Mouse (Mus musculus): ENCODE data around the gene Gm45213. TPM values are rescaled to one million over a fixed set of nuclear protein-coding genes. Genes with fewer than 3 reads are reported as not detected.
A peak's percentile ranks its signal among the peaks of the same experiment; 100 is the strongest.

Gm45213 gene
- total and polyA plus RNA-seq, 2 experiments from 2014 or later = not detected

DNA sequence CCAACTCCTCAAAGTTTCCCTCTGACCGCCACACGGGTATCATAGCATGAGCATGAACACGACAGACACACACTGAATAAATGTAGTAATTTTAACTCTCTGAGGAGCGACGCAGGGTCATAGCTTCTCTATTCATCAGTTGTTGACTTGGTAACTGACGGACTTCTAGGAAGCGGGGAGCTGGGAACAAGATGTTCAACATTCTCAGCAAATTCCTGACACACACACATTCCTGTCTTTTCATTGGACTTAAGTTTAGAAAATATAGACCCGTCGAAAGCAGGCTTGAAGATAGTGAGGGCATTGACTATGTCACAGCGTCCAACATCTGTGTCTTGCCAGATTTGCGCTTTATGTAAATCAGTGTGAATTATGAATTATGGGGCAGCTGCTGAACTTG lies 63.8 kb downstream of the Gm45213 start:
- DNase-seq (no peak), ATAC-seq (no peak)
- no peaks in the 10 kb centered on the region for H3K9me3 ChIP-seq (ENCODE audit: low read length)
- H3K9ac ChIP-seq = no peak overlapping the region
- H3K36me3 ChIP-seq (ENCODE audit: insufficient read depth) = no peaks in the 10 kb centered on the region
- H3K4me1 ChIP-seq (ENCODE audit: insufficient read depth) = peaks cover 3% of the 10 kb centered on the region; the same call in 1 of the 2 replicates
- WGBS = 79% methylated on average over 11 of the region's 11 CpGs
- H3K4me3 ChIP-seq (ENCODE audit: low read depth, low read length) = no peak overlapping the region
- H3K27ac ChIP-seq (ENCODE audit: low read depth, low read length) = no peak overlapping the region
- H3K27me3 ChIP-seq (ENCODE audit: insufficient read depth, low read length) = no peaks in the 10 kb centered on the region
- TF ChIP-seq CTCF (IDR thresholded peaks at IDR 0.05; ENCODE audit: low read depth) = no peak
- H3K4me2 ChIP-seq (ENCODE audit: low read depth) = no peak overlapping the region

DNA sequence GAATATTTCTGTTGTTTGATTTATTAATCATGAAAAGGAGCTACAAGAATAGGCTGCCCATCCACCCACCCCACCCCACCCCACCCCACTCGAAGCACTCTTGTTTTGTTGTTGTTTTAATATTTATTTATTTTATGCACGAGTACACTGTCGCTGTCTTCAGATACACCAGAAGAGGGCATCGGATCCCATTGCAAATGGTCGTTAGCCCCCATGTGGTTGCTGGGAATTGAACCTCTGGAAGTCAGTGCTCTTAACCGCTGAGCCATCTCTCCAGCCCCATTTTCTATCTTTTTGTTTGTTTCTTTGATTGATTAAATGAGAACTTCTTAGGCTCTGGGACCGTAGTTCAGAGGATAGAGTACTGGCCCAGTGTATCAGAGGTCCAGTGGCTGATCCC lies 64.5 kb downstream of the Gm45213 start:
- H3K9ac ChIP-seq = no peak overlapping the region
- H3K4me1 ChIP-seq (ENCODE audit: insufficient read depth) = peaks cover 6% of the 10 kb centered on the region; the same call in 1 of the 2 replicates
- ATAC-seq = no peak
- no peak overlapping the region for H3K4me2 ChIP-seq (ENCODE audit: low read depth)
- H3K9me3 ChIP-seq (ENCODE audit: low read length) = no peaks in the 10 kb centered on the region
- H3K4me3 ChIP-seq (ENCODE audit: low read depth, low read length) = no peak overlapping the region
- no peaks in the 10 kb centered on the region for H3K36me3 ChIP-seq (ENCODE audit: insufficient read depth)
- no peak overlapping the region for H3K27ac ChIP-seq (ENCODE audit: low read depth, low read length)
- 7% methylated on average over 7 of the region's 7 CpGs for WGBS
- peak; percentile 62 for TF ChIP-seq CTCF (IDR thresholded peaks at IDR 0.05; ENCODE audit: low read depth)
- DNase-seq = peak; percentile 40
- H3K27me3 ChIP-seq (ENCODE audit: insufficient read depth, low read length) = no peaks in the 10 kb centered on the region

DNA sequence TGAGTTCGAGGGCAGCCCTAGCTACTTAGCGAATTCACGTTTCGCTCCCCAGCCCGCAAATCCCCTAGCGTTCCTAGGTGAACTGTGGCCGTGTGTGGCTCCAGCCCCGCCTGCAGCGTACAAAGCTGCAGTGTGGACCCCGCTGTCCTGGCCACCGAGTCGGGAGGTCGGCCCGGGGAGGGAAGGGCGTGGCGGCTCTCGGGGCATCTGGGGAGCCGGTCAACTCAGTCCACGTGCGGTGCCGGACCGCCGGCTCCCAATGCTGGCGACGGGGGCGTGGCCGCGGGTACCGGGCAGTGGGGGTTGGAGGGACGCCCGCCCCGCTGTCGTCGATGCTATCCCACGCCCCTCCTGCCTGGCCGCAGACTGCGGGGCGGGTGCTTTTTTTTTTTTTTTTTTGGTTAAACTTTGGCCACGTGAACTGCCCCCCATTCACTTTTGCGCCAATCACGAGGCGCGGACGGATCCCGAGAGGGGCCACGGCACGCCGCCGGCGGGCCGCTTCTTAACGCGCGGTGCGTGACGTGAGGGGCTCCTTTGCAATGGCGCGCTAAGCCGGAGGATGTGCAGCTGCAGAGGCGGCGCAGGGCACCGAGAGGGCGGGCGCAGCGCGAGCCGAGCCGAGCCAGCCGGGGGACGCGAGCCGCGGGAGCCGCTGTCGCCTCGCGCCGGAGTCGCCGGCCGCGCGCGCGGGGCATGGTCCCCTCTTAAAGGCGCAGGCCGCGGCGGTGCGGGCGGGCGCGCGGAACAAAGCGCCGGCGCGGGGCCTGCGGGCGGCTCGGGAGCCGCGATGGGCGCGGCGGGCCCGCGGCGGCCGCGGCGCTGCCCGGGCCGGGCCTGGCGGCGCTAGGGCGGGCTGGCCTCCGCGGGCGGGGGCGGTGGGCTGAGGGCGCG lies 65.8 kb downstream of the Gm45213 start, which contains the start of gene Chsy1:
Gene Chsy1 (plus strand): TSS at position 555 of the 894 bp plus-strand sequence.
- WGBS = 2% methylated on average over 81 of the region's 123 CpGs
- DNase-seq = peak; percentile 95
- TF ChIP-seq CTCF (IDR thresholded peaks at IDR 0.05; ENCODE audit: low read depth) = peak; percentile 32
- peak within 1 kb of the TSS; percentile 87 for H3K9ac ChIP-seq
- H3K27me3 ChIP-seq (ENCODE audit: insufficient read depth, low read length) = no peaks in the 10 kb centered on the region
- peak within 1 kb of the TSS; percentile 93 for H3K27ac ChIP-seq (ENCODE audit: low read depth, low read length)
- no peaks in the 10 kb centered on the region for H3K9me3 ChIP-seq (ENCODE audit: low read length)
- peak within 1 kb of the TSS; percentile 82 for H3K4me3 ChIP-seq (ENCODE audit: low read depth, low read length)
- peak within 1 kb of the TSS; percentile 97 for H3K4me2 ChIP-seq (ENCODE audit: low read depth)
- H3K4me1 ChIP-seq (ENCODE audit: insufficient read depth) = peaks cover 6% of the 10 kb centered on the region; the same call in 1 of the 2 replicates
- H3K36me3 ChIP-seq (ENCODE audit: insufficient read depth) = no peaks in the 10 kb centered on the region
- ATAC-seq = peak; percentile 93

DNA sequence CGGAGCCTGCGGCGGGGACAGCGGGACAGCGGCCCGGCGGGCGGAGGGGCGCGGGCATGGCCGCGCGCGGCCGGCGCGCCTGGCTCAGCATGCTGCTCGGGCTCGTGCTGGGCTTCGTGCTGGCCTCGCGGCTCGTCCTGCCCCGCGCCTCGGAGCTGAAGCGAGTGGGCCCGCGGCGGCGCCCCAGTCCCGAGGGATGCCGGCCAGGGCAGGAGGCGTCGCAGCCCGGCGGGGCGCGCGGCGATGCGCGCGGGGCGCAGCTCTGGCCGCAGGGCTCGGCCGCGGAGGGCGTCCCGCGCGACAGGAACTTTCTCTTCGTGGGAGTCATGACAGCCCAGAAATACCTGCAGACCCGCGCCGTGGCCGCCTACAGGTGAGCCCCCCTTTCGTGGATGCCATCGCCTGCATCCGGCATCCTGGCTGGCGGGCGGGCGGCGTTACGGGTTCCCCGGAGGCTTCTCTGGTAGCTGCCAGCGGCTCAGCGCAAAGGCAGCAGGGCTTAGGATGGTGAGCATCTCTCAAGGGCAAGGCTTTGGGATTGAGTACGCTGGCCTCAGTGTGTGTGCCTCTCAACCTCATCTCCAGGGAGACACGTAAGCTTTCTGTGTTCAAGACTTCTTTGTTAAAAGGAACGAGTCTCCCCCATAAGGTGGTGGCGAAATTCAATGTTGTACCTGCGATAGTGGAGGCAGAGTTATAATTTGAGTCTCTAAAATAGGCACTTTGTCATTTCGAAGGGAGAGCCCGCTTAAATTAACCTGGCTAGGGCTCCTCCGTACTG lies 66.6 kb downstream of the Gm45213 start:
- peaks cover 8% of the 10 kb centered on the region; the same call in 1 of the 2 replicates for H3K4me1 ChIP-seq (ENCODE audit: insufficient read depth)
- no peaks in the 10 kb centered on the region for H3K9me3 ChIP-seq (ENCODE audit: low read length)
- peak overlapping the region; percentile 82 for H3K4me3 ChIP-seq (ENCODE audit: low read depth, low read length)
- H3K4me2 ChIP-seq (ENCODE audit: low read depth) = peak overlapping the region; percentile 97
- peak; percentile 34 for DNase-seq
- 2% methylated on average over 51 of the region's 77 CpGs for WGBS
- peak; percentile 23 for ATAC-seq
- no peak for TF ChIP-seq CTCF (IDR thresholded peaks at IDR 0.05; ENCODE audit: low read depth)
- H3K27me3 ChIP-seq (ENCODE audit: insufficient read depth, low read length) = no peaks in the 10 kb centered on the region
- no peaks in the 10 kb centered on the region for H3K36me3 ChIP-seq (ENCODE audit: insufficient read depth)
- peak overlapping the region; percentile 93 for H3K27ac ChIP-seq (ENCODE audit: low read depth, low read length)
- H3K9ac ChIP-seq = peak overlapping the region; percentile 87

DNA sequence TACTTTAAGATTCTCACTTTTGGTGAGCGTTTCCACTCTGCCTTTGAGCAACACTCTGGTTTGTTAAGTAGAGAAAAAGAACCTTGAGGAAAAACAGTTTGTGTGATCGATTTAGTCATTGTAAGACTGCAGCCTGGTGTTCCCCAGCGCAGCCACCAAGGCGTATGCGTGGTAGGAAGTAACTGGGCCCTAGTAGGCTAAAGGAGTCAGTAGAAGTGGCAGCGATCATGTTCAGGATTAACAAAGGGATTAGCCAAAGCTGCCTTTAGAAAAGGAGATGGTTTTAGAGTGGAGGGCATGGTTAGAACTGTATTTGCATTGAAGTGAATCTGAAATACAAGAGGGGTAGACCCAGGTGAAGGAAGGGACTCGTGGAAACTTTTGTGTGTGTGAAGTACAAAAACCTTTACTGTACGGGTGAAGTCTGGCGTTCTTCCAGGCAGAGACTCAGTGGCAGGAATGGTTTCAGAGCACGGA lies 67.3 kb downstream of the Gm45213 start:
- peaks cover 8% of the 10 kb centered on the region; the same call in 1 of the 2 replicates for H3K4me1 ChIP-seq (ENCODE audit: insufficient read depth)
- 2% methylated on average over 10 of the region's 10 CpGs for WGBS
- ATAC-seq (no peak), DNase-seq (peak; percentile 47)
- H3K27me3 ChIP-seq (ENCODE audit: insufficient read depth, low read length) = no peaks in the 10 kb centered on the region
- H3K36me3 ChIP-seq (ENCODE audit: insufficient read depth) = no peaks in the 10 kb centered on the region
- no peaks in the 10 kb centered on the region for H3K9me3 ChIP-seq (ENCODE audit: low read length)
- peak overlapping the region; percentile 97 for H3K4me2 ChIP-seq (ENCODE audit: low read depth)
- peak overlapping the region; percentile 87 for H3K9ac ChIP-seq
- H3K4me3 ChIP-seq (ENCODE audit: low read depth, low read length) = peak overlapping the region; percentile 82
- peak overlapping the region; percentile 93 for H3K27ac ChIP-seq (ENCODE audit: low read depth, low read length)
- no peak for TF ChIP-seq CTCF (IDR thresholded peaks at IDR 0.05; ENCODE audit: low read depth)

DNA sequence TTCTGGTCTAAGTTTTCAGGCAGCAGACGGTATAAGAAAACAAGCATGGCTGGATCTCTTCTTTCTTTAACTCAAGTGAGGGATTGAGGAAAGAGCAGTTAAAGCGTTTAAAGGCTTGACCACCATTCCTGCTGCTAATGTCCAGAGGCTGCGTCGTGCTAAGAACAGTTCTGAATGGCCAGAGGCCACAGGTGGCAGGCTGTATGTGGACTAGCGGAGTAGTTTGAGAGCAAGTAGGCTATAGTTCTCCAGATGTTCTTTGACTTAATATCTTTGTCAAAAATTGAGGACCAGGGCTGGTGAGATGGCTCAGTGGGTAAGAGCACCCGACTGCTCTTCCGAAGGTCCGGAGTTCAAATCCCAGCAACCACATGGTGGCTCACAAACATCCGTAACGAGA lies 67.8 kb downstream of the Gm45213 start:
- Histone ChIP-seq H3K4me2 (ENCODE audit: low read depth) (peak overlapping the region; percentile 97), H3K4me3 (ENCODE audit: low read depth, low read length) (peak overlapping the region; percentile 82), H3K36me3 (ENCODE audit: insufficient read depth) (no peaks in the 10 kb centered on the region), H3K27me3 (ENCODE audit: insufficient read depth, low read length) (no peaks in the 10 kb centered on the region), H3K4me1 (ENCODE audit: insufficient read depth) (peaks cover 8% of the 10 kb centered on the region; the same call in 1 of the 2 replicates), H3K9me3 (ENCODE audit: low read length) (no peaks in the 10 kb centered on the region), H3K27ac (ENCODE audit: low read depth, low read length) (no peak overlapping the region), H3K9ac (peak overlapping the region; percentile 87; the same call in 1 of the 2 replicates)
- DNase-seq (no peak), ATAC-seq (no peak)
- TF ChIP-seq CTCF (IDR thresholded peaks at IDR 0.05; ENCODE audit: low read depth) = no peak
- 50% methylated on average over 10 of the region's 10 CpGs for WGBS

Other genes starting within 250 kb of the Gm45213 start
- 8.2 and 10.2 TPM in 2 replicates for gene Pcsk6, start 181.9 kb upstream of the Gm45213 start, total RNA-seq (2014; rRNA removed)
- gene Pcsk6, start 181.9 kb upstream of the Gm45213 start, polyA plus RNA-seq (2015; fragmentation: Nextera tagmentation; extraction: Ambion mirVana) = 1.6 and 2.4 TPM in 2 replicates
- gene Snrpa1, start 15.4 kb downstream of the Gm45213 start, total RNA-seq (2014; rRNA removed) = 45.6 and 55.8 TPM in 2 replicates
- 135 TPM in 2 replicates for gene Snrpa1, start 15.4 kb downstream of the Gm45213 start, polyA plus RNA-seq (2015; fragmentation: Nextera tagmentation; extraction: Ambion mirVana)
- 49.7 and 52.2 TPM in 2 replicates for gene Selenos, start 36.0 kb downstream of the Gm45213 start, total RNA-seq (2014; rRNA removed)
- 110 and 117 TPM in 2 replicates for gene Selenos, start 36.0 kb downstream of the Gm45213 start, polyA plus RNA-seq (2015; fragmentation: Nextera tagmentation; extraction: Ambion mirVana)
- 39.8 and 49.9 TPM in 2 replicates for gene Chsy1, start 65.9 kb downstream of the Gm45213 start, total RNA-seq (2014; rRNA removed)
- gene Chsy1, start 65.9 kb downstream of the Gm45213 start, polyA plus RNA-seq (2015; fragmentation: Nextera tagmentation; extraction: Ambion mirVana) = 8.7 TPM in 2 replicates